Mouse (Mus musculus): ENCODE results near the gene E330017A01Rik.
"Not testable (repeated sequence)": the region's sequence is repeated elsewhere in the genome, so short reads cannot be mapped to it uniquely, and the experiment has no call there.

E330017A01Rik gene

DNA sequence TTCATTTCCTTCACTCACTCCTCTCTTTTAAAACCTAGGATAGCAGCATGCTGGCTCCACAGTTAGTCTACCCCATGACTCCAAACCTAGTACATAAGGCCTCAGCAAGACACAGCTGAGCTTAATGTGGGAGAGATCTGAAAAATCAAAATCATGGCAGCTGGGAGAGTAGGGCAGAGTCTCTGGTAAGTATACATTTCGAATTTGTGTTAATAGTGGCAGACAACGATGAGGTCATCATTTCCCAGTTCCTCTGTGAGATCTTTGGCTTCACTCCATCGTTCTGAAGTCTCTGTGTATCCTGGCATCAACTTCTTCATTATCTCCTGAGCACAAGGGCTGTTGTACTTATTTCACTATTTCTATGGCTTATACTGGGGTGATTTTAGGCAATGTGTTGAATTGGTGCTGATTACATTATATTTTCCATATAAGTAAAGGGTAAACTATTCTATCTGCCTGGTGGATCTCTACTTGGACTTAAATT, at the start of gene E330017A01Rik:
Gene E330017A01Rik, minus strand, starts transcription at position 51 of the 487 bp plus-strand sequence.
- DNase-seq: no peak

DNA sequence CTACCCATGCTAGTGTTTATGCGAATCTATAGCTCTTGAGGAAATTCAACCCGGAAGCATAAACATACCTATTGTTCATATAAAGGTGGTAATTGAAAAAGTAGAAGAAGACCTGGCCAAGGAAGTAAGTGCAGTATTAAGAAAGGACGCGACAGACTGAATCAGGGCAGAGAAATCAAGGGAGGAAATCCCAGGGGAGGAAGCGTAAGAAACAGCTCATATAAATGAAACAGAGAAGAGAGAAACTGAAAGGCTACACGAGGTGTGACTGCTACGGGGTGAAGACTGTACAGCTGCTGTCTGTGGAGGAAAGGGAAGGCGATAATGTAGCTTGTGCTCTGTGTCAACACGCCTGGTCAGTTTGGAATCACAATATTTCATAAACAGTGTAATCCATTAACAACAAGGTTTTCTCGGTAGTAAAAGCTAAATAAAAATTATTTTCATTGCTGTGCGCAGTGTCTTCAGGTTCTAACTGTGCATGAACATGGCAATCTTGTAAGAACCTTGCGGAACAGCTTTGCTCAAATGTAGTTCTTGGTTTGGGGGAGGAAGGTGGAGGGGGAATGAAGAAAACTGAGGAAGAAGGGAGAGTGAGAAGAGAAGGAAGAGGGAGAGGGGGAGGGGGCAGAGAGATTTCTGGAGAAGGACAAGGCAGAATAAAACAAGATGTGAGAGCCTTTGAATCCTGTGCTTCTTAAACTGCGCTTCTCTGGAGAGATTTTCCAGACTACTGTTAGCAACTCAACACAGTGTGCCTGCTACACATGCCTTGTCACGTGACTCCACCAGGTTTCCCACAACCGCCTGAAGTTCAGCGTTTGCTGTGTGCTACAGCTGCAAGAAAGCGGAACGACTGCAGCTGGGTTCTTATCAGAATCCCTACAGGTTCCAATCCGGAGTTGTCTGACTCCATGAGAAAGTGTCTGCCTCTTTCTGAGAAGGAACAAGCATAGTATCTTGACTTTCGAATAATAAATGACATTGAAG, 47.3 kb upstream of the E330017A01Rik start:
- DNase-seq: no peak

DNA sequence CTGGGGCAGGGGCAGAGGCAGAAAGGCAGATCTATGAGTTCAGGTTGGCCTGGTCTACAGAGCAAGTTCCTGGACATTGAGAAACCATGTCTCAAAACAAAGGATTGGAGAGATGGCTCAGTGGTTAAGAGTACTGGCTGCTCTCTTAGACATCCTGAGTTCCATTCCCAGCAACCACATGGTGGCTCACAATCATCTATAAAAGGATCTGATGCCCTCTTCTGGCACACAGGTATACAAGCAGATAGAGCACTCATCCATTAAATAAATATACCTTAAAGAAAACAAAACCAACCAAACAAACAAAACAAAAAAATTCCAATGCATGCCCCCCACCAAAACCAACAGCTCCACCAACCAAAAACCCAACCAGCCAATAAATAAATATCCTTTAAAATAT, 46.0 kb upstream of the E330017A01Rik start:
- DNase-seq: no peak

DNA sequence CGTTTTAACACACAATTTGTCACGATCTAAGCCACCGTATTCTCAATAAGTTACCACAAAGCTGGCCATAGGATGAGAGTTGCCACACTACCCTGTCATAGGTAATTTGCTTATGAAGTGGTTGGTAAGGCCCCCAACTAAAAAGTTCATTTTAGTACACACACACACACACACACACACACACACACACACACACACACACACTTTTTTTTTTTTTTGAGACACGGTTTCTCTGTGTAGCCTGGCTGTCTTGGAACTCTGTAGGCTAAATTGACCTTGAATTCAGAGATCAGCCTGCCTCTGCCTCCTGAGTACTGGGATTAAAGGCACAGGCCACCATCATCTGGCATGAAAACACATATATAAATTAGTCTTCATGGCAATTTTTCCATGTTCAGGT, 45.4 kb upstream of the E330017A01Rik start:
- DNase-seq: no peak

DNA sequence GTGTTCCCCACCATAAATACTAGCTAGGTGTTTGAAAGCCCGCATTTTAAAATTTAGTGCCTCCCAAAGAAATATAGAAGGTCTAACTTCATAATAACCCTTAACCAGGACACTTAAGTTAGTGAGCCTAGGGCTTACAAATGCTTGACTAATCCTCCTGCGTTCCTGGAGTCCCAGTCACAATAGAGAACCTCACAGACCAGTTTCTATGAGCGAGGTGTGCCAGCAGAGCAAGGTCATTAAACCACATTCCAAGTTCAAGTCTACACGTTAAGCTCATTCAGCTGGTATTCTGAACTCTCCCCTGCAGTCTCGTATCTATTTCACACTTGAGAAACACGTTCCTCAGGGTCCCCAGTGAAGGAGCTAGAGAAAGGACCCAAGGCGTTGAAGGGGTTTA, 44.3 kb upstream of the E330017A01Rik start:
- DNase-seq: no peak

DNA sequence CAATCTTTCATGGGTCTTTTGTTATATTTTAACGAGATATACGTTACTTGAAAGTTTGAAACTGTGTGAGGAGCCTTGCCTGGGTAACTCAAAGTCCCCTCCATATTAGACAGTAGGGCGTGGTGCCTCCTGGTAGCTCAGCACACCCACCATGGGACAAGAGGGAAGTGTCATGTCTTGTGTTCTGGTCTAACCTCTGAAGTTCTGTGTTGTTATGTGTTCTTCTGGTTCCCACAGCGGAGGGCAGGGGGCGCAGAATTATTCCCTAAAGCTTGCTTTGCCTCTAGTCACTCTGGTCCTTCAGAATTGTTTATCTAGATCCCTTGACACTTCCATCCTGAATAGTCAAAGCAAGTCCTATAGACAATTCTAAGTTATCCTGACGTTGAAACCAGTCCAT, 43.5 kb upstream of the E330017A01Rik start:
- no peak for DNase-seq

DNA sequence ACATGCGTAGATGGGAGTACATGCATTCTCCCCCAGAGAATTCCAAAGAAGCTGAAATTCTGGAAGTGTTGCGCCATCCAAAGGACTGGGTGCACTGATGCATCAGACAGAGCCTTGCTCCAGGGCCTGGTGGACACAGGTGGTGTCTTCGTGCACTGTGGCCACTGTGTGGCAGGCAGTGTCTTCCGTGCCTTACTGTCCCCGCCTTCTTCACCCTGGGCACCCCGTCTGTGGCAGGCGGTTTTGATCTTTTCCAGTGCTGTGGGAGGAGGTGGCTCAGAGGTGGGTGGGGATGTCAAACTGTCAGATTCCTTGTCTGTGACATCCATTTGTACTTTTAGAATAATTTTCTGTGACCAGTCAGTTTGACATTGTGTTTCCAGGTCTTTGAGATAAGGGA, 40.1 kb upstream of the E330017A01Rik start:
- no peak for DNase-seq

DNA sequence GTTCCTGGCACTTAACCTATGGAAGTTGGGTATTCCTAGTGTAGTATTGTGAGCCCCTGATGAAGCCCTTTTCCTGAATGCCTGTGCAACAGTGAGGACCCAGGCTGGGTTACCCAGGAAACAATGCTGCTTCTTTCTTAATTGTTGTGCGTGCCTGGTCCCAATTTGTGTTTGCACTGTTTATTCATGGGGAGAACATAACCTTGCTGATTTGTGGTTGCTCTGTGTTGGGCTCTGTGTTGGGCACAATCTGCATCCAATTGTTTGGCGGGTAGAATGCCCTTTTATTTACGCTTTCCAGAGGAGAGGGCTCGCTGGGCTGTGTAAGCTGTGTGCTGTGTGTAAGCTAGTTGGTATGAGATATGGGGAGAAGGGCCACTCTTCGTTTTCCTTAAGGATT, 39.0 kb upstream of the E330017A01Rik start:
- DNase-seq: no peak

DNA sequence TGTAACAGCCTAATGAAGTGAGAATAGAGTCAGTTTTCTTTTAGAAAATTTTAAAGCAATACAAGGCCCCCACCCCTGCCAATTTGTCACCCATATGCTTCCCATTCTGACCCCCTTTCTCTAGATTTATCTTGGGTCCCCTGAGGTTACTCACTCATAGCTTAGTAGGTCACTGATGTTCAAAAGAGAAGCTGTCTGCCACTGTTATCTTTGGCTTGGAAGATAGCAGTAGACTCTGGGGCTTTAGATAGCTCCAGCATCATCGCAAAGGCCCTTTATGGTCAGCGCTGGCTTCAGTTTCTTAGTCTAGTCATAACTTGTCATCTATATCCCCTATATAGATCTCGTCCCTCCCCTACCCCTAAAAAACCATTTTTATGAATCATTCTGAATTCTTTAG, 38.1 kb upstream of the E330017A01Rik start:
- no peak for DNase-seq

DNA sequence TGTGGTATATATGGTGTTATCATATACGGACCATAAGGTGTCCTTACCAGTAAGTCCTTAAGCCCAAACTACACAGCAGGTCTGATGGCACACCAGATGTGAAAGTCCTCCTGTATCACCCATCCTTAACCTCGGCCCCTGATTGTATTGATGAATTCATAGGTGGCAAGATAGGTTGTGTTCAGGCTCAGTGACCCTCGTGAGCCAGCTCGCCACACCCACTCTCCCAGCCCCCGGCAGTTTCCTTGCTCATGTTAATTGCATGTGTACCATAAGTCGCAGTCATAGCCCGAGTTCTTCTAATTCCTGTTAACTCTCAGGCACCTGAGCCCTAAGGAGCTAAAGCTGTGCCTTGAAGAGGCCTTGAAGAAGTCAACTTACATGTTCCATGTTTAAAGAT, 37.6 kb upstream of the E330017A01Rik start:
- DNase-seq: no peak

DNA sequence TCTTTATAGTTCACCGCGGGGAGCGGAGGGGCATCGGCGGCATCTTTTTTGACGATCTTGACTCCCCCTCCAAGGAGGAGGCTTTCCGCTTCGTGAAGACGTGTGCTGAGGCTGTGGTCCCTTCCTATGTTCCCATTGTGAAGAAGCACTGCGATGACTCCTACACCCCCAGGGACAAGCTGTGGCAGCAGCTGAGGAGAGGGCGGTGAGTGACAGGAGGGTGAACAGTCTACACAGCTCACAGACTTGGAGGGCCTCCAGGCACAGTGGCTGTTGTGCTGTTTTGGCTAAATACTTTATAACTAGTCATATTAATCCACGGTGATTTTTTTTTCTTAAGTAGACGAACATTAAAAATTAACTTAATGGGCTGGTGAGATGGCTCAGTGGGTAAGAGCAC, 36.7 kb upstream of the E330017A01Rik start:
- DNase-seq: no peak

DNA sequence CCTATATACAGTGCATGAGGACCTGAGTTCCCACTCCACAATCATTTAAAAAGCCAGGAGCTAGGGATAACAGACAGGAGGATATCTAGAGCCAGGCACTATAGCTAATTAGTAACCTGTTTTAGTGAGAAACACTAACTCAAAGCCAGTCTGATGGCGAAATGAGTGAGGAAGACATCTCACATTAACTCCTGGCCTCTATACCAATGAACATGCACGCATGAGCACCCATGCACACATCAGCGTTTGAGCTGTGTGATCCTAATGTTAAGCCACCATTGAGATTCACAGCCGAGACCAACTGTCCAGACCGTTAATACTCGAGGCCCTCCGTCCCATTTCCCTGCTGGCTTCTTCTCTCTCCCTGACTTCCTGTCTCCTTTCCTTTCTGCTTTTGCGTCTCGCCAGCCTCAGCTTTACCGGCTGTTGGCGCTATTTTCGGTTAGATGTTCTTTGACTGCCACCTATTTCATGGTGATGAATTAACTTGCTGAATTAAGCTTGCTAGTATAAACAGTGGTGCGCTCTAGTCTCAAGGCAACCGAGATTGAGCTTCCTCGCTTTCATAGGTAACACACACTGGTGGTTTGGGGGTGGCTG, 35.4 kb upstream of the E330017A01Rik start:
- no peak for DNase-seq

DNA sequence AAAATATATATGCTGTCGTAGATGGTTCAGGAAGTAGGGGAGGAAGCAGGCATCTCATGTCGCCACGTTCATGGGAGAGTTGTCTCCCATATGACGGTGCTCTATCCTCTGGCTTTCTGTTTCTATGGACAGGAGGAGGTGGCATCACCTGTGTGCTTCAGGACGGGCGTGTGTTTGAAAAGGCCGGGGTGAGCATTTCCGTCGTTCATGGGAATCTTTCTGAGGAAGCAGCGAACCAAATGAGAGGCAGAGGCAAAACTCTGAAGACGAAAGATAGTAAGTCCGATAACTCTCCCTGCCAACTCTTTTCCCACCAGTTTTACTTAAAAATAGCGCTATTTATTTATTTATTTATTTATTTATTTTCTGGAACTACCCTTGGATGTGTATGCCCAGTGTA, 33.9 kb upstream of the E330017A01Rik start:
- no peak for DNase-seq

DNA sequence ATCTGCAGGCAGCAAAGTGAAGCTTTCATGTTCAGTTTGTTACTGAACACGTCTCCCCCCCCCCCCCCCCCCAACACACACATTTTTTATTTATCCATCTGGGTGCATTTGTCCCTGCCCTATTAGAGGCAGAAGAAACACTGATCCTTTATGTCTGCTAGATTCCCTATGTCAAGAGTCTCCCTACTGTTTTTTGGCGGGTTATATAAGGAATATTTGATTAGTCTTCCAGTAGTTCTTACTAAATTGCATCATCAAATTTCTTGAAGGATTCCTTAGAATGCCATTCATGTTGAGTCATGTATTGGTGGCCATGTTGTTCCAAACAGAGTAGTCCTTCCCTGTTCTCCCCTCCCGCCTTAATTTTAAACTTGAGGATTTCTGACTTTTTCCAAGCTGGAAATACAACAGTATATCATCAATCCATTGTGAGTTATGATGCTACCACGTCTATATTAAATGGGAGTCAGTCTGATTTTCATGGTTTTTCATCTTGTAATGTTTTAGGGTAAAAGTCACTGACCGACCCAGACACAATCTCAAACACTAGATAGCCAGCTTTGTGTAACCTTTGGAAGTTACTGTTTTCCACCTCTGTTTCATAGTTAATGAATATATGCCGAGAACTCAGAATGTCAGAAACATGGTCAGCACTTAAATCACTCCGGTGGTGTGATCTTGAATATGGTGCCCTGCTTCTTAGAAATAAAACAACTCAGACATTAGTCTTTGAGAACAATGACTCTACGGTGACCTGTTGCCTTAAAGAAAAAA, 32.9 kb upstream of the E330017A01Rik start:
- DNase-seq: no peak

DNA sequence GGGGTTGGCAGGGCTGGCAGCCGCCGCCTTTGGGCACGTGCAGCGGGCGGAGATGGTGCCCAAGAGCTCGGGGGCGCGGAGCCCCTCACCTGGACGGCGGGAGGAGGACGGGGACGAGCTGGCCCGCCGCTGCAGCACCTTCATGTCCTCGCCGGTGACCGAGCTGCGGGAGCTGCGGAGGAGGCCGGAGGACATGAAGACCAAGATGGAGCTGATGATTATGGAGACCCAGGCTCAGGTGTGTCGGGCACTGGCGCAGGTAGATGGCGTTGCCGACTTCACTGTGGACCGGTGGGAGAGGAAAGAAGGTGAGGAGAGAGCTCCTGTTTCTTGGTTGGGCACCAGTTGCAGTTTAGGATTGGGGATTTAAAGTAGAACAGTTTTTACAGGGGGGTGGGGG, 32.1 kb upstream of the E330017A01Rik start:
- DNase-seq: no peak

DNA sequence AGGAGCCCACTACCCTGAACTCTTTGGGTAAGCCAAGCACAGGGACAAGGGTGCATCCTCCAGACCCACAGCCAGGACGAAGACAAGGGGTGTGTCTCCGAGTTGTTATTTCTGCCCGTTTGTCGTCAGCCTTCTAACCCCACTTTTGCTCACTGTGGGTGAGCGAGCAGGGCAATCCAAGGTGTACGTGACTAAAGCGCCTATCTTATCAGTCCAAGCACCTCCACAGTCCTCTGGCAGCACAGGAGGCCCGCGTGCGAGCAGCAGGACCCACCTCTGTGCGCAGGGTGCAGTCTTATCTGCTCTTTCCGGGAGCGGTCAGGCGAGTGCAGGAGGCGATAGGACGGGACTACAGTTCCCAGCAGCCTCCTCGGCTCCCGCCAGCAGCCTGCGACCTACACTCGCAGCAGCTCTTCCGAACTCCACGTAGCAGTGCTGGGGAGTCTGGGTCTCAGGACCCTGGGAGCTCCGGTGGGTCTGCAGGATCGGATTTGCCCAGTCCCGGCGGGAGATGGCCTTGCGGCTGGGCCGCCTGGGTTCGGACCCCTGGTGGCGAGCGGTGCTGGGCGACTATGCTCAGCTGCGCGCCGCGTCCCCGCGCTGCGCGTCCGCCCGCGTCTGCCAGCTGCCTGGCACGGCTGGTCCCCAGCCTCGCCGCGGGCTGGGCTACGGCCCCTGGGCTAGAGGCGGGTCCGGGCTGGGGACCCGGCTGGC, 31.5 kb upstream of the E330017A01Rik start, which contains the start of gene Cpox:
Gene Cpox, plus strand, starts transcription at position 376 of the 714 bp plus-strand sequence.
- peak; percentile 65 to 73 for DNase-seq

DNA sequence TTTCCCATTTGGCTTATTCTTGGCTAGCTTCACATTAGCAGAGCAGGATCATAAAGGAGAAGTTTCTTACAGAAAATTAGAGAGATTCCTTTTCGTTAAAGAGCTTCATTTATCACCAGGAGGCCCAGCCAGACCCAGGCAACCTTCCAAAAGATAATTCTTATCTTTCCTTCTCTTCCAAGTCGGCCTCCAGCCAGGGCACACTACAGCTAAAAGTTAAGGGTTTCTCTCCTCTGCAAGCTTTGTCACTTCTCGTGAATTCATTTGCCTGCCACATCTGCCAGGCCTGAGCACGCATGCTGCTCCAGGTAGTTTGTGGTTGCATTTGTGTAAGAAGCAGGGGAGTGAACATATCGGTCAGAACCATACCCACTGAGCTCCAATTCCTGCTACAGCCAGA, 30.7 kb upstream of the E330017A01Rik start:
- DNase-seq: no peak

DNA sequence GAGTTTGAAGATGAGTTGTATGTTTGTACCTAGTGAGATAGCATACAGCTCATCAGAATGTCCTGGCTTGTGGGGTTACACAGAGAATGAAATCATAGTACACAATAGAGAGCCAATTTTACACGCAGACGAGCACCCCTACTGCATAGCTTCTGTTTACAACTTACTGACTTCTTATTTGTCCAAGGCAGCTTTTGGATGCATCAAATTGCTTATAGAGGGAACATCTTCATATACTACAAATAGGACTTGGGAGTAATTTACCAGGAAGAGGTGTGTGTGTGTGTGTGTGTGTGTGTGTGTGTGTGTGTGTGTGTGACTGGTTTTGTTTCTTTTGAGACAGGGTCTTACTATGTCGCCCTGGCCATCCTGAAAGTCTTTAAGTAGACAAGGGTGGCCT, 30.0 kb upstream of the E330017A01Rik start:
- no peak for DNase-seq

DNA sequence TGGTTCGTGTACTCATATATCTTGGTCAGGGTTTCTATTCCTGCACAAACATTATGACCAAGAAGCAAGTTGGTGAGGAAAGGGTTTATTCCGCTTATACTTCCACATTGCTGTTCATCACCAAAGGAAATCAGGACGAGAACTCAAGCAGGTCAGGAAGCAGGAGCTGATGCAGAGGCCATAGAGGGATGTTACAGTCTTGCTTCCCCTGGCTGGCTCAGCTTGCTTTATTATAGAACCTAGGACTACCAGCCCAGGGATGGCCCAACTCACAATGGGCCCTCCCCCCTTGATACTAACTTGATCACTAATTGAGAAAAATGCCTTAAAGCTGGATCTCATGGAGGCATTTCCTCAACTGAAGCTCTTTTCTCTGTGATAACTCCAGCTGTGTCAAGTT, 28.1 kb upstream of the E330017A01Rik start:
- not testable (repeated sequence) for DNase-seq

DNA sequence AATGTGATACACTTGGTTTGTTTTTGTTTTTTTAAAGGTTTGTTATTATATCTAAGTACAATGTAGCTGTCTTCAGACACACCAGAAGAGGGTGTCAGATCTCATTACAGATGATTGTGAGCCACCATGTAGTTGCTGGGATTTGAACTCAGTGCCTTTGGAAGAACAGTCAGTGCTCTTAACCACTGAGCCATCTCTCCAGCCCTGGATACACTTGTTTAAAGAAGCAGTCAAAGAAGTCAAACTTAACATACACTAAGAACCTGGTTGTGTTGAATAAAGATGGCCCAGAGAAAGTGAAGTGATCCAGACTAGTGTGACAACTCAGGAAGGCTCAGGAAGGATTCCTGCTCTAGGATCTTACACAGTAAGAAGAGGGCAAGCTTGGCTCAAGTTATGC, 26.6 kb upstream of the E330017A01Rik start:
- not testable (repeated sequence) for DNase-seq

DNA sequence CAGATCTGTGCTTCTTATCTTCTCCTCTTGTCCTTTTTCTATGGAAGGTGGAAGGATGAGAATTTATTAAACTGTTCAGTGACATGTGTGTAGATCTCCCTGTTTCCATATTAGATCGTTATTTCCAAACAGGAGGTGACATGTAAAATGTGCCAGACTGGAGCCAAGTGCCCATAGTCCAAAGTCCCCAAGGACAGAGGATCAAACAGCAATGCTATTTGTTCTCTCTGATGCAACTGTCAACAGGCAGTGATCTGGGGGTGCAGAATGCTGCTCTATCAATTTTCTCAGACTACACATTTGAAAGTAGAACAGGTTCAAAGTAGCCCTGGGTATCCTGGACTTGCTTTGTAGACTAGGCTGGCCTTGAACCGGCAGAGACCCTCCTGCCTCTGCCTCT, 25.3 kb upstream of the E330017A01Rik start:
- DNase-seq: no peak

DNA sequence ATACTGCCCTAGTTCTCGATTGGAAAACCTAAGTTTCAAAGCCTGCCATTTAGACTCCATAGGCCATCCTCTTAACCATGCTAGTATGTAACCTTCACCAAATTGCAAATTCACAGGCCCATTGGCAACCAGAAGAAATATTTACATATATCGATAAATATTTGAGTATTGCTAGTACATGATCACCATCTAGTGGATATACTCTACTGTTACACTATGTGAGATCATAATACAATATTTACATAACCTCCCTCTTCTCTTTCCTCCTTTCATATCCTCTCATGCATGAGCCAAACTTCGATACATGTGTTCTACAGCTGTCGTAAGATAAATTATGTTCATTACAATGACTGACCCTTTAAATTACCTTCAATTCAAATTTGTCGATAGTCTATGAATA, 24.5 kb upstream of the E330017A01Rik start:
- DNase-seq: no peak
